Mouse (Mus musculus) heart, adult 2 months (tissue): ENCODE data around the gene Pdxk. TPM values are rescaled to one million over a fixed set of nuclear protein-coding genes. Genes with fewer than 3 reads are reported as not detected.
"Not testable (repeated sequence)": the region's sequence is repeated elsewhere in the genome, so short reads cannot be mapped to it uniquely, and the experiment has no call there.

Experiments
- DNase-seq, 2 experiments: peaks; one replicate each; pipeline ENCODE4 v3.0.0; 2021
- H3K27ac ChIP-seq: fragments of 200-600 bp; 2 replicates; pipeline ENCODE4 v1.8.1; 2022
- H3K27me3 ChIP-seq: fragments of 200-500 bp; 2 replicates; pipeline ENCODE4 v1.6.1; 2012; ENCODE audit warnings: mild to moderate bottlenecking, low read length, inconsistent platforms, mixed read lengths; ENCODE audit not compliant: control insufficient read depth, insufficient read depth
- H3K36me3 ChIP-seq: fragments of 200-500 bp; 2 replicates; pipeline ENCODE4 v1.6.1; 2012; ENCODE audit warnings: low read length, inconsistent platforms; ENCODE audit not compliant: control insufficient read depth, insufficient read depth
- H3K4me1 ChIP-seq: fragments of 200-500 bp; 2 replicates; pipeline ENCODE4 v1.6.1; 2011; ENCODE audit warnings: low read length; ENCODE audit not compliant: control insufficient read depth, insufficient read depth
- H3K4me3 ChIP-seq: fragments of 200-600 bp; 2 replicates; pipeline ENCODE4 v1.8.1; 2022
- H3K79me2 ChIP-seq: fragments of 200-500 bp; replicated peaks from 2 replicates; pipeline ENCODE4 v1.6.1; 2012; ENCODE audit warnings: mild to moderate bottlenecking, inconsistent platforms, low read length, moderate library complexity, mixed read lengths; ENCODE audit not compliant: control insufficient read depth, insufficient read depth
- H3K9ac ChIP-seq: fragments of 200-500 bp; 2 replicates; pipeline ENCODE4 v1.6.1; 2012; ENCODE audit warnings: low read depth, mild to moderate bottlenecking, control low read depth, inconsistent platforms, low read length, mixed read lengths
- CTCF ChIP-seq: fragments of 200-600 bp; IDR thresholded peaks from 2 replicates; pipeline ENCODE4 v1.8.1; 2022; ENCODE audit warnings: antibody characterized with exemption, mild to moderate bottlenecking, moderate library complexity
- EP300 ChIP-seq: fragments of 200-500 bp; IDR thresholded peaks from 2 replicates; pipeline ENCODE4 v1.6.1; 2011; ENCODE audit warnings: low read depth, low read length, control low read depth; ENCODE audit not compliant: insufficient read depth
- POLR2A ChIP-seq: fragments of 200-500 bp; IDR thresholded peaks from 2 replicates; pipeline ENCODE4 v1.6.1; 2011; ENCODE audit warnings: mild to moderate bottlenecking, low read depth, low read length, control low read depth; ENCODE audit not compliant: insufficient read depth
- WGBS: fragments of 180-500 bp; shearing (Covaris S2); methylation state at CpG from one replicate; pipeline ENCODE4 v1.1.7; 2018; 5-methylcytosine and 5-hydroxymethylcytosine counted together
- intact Hi-C: fragments of 180-260 bp; cut with DNase I; formaldehyde crosslinking; loops from one replicate; pipeline ENCODE4 v1.15.1; 2025
- long read RNA-seq: library from polyadenylated mRNA; stranded (forward); transcript quantifications from one replicate; pipeline ENCODE4 v2.0.0, GENCODE M21; 2021
- polyA plus RNA-seq: library from polyadenylated mRNA; depleted of rRNA; stranded (reverse); fragments of >200 nt; gene quantifications from 2 replicates; pipeline ENCODE4 v1.2.3, GENCODE M21; 2012; rRNA removed
- total RNA-seq, 2 experiments: library from RNA; stranded (reverse); gene quantifications; 2 replicates each; pipeline ENCODE4 v1.2.3; 2021

Pdxk gene
- total RNA-seq (10 to 100 TPM; 12.1 to 12.4 TPM), polyA plus RNA-seq (10.1 and 14.2 TPM in 2 replicates)
- long read RNA-seq, full-length matches to known transcripts, result 1 of 4 reads
- long read RNA-seq, partial matches to known transcripts, result 0 of 4 reads
- long read RNA-seq, other reads (novel, unspliced or antisense), result 3 of 4 reads

GRCm38 (mm10) chr10:78464792-78465207 lies at the start of gene Pdxk:
Gene Pdxk (minus strand): TSS chr10:78464975.
- intact Hi-C loops, result no loop called here

GRCm38 (mm10) chr10:78502986-78503733 lies 38.4 kb upstream of the Pdxk start:
- Histone ChIP-seq H3K9ac (no peak overlapping the region), H3K79me2 (no peaks in the 10 kb centered on the region), H3K27me3 (no peaks in the 10 kb centered on the region), H3K4me3 (no peak overlapping the region), H3K36me3 (no peaks in the 10 kb centered on the region), H3K27ac (no peak overlapping the region), H3K4me1 (no peaks in the 10 kb centered on the region)
- intact Hi-C loops, result no loop called here
- TF ChIP-seq EP300 (no peak), CTCF (no peak), POLR2A (no peak)
- WGBS, result 66% methylated on average over 6 of the region's 6 CpGs
- DNase-seq, result no peak

More at GRCm38 (mm10) chr10:78464792-78465207, at the start of gene Pdxk:
- no peaks in the 10 kb centered on the region for H3K27me3 ChIP-seq
- no peaks in the 10 kb centered on the region for H3K36me3 ChIP-seq
- DNase-seq, result peak; percentile 98 to 99
- H3K4me3 ChIP-seq, result peak within 1 kb of the TSS; percentile 91
- WGBS, result 1% methylated on average over 35 of the region's 35 CpGs
- peak within 1 kb of the TSS; percentile 84 for H3K27ac ChIP-seq
- H3K9ac ChIP-seq, result peak within 1 kb of the TSS; percentile 83
- peaks cover 7% of the 10 kb centered on the region for H3K4me1 ChIP-seq
- TF ChIP-seq CTCF (no peak), EP300 (peak; percentile 34; the same call in 1 of the 2 replicates), POLR2A (peak; percentile 89)
- H3K79me2 ChIP-seq, result no peaks in the 10 kb centered on the region; the same call in 1 of the 2 replicates

- Histone ChIP-seq H3K79me2 (no peaks in the 10 kb centered on the region), H3K9ac (peak overlapping the region; percentile 70), H3K27ac (no peak overlapping the region), H3K4me3 (no peak overlapping the region), H3K4me1 (no peaks in the 10 kb centered on the region), H3K27me3 (peaks cover 3% of the 10 kb centered on the region), H3K36me3 (no peaks in the 10 kb centered on the region)
- TF ChIP-seq CTCF (peak; percentile 95), POLR2A (no peak), EP300 (peak; percentile 72; the same call in 1 of the 2 replicates)
- 10% methylated on average over 26 of the region's 26 CpGs for WGBS
- DNase-seq, result peak; percentile 82 to 86
- intact Hi-C loops, result loop anchor here (2.0 kb wide), 1 partner anchor 47 kb away; no protein-coding TSS in a partner anchor
Measured at GRCm38 (mm10) chr10:78487431-78488086, 22.8 kb upstream of the Pdxk start.

GRCm38 (mm10) chr10:78486871-78487270 lies 22.1 kb upstream of the Pdxk start:
- 74% methylated on average over 5 of the region's 5 CpGs for WGBS

GRCm38 (mm10) chr10:78485369-78485768 lies 20.6 kb upstream of the Pdxk start:
- WGBS, result 56% methylated on average over 2 of the region's 2 CpGs
- intact Hi-C loops, result not testable (repeated sequence)

More at GRCm38 (mm10) chr10:78486871-78487270, 22.1 kb upstream of the Pdxk start:
- peaks cover 3% of the 10 kb centered on the region for H3K27me3 ChIP-seq
- TF ChIP-seq EP300, result no peak
- TF ChIP-seq CTCF, result no peak
- TF ChIP-seq POLR2A, result no peak
- H3K9ac ChIP-seq, result no peak overlapping the region
- no peaks in the 10 kb centered on the region for H3K79me2 ChIP-seq
- H3K4me1 ChIP-seq, result no peaks in the 10 kb centered on the region; the same call in 1 of the 2 replicates
- DNase-seq, result no peak
- H3K27ac ChIP-seq, result no peak overlapping the region
- no peaks in the 10 kb centered on the region for H3K36me3 ChIP-seq
- intact Hi-C loops, result loop anchor here (2.0 kb wide), 1 partner anchor 46 kb away; no protein-coding TSS in a partner anchor
- no peak overlapping the region for H3K4me3 ChIP-seq

More at GRCm38 (mm10) chr10:78485369-78485768, 20.6 kb upstream of the Pdxk start:
- not testable (repeated sequence) for H3K4me1 ChIP-seq, H3K4me3 ChIP-seq, H3K27me3 ChIP-seq, H3K79me2 ChIP-seq, DNase-seq, H3K27ac ChIP-seq, H3K36me3 ChIP-seq, H3K9ac ChIP-seq
